Mouse (Mus musculus): ENCODE results near the gene Tdrd7. TPM values are rescaled to one million over a fixed set of nuclear protein-coding genes. Genes with fewer than 3 reads are reported as not detected.

Tdrd7 gene
- polyA plus RNA-seq, 1 experiment from 2014 or later, result 6.5 TPM

DNA sequence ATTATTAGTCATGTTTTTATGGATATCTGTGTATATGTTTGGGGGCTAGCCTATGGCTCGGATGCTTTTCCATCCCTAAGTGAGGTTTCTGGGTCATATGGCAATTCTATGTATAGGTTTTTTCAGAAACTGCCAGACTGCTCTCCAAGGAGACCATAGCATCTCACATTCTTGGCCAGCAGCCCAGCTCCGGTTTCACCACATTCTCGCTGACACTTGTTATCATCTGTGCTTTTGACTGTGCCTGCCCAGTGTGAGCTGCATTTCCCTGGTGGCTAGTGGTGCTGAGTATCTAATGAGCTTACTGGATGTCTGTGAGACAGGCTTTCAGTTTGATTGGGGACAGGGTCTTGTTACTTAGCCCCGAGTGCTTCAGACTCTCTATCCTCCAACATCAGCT lies 108.6 kb downstream of the Tdrd7 start:
- no peak overlapping the region for H3K27ac ChIP-seq
- peaks cover 74% of the 10 kb centered on the region for H3K36me3 ChIP-seq
- ATAC-seq, result no peak

DNA sequence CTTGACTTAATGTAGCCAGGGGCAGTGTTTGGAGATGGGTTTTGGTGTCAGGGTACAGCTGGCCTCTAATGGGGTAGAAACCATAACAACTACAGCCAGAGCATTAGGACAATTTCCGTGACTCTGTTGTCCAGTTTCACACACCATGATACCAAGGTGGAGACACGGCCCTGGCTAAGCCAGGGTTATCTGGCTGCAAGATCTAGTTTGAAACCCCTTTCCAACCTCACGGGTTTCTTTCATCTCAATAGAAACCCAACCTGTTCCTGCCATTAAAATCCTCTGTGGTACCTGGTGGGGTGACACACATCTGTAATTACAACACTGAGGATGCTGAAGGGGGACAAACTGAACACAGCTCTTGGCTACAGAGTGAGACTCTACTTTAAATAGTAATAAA lies 110.5 kb downstream of the Tdrd7 start:
- Histone ChIP-seq H3K4me3 (no peak overlapping the region), H3K9me3 (replicated peaks) (no peaks in the 10 kb centered on the region), H3K27me3 (replicated peaks) (no peaks in the 10 kb centered on the region), H3K9ac (no peak overlapping the region), H3K27ac (no peak overlapping the region), H3K36me3 (peaks cover 75% of the 10 kb centered on the region), H3K4me1 (peaks cover 3% of the 10 kb centered on the region; the same call in 1 of the 2 replicates), H3K4me2 (no peak overlapping the region)
- ATAC-seq, result no peak
- 73% methylated on average over 3 of the region's 3 CpGs for WGBS (ENCODE audit: insufficient replicate concordance)

More for the DNA sequence above, 108.6 kb downstream of the Tdrd7 start:
- Histone ChIP-seq H3K27me3 (replicated peaks) (no peaks in the 10 kb centered on the region), H3K4me2 (no peak overlapping the region), H3K4me3 (no peak overlapping the region), H3K4me1 (no peaks in the 10 kb centered on the region), H3K9me3 (replicated peaks) (no peaks in the 10 kb centered on the region), H3K9ac (no peak overlapping the region)
- WGBS (ENCODE audit: insufficient replicate concordance), result 73% methylated on average over 4 of the region's 4 CpGs

DNA sequence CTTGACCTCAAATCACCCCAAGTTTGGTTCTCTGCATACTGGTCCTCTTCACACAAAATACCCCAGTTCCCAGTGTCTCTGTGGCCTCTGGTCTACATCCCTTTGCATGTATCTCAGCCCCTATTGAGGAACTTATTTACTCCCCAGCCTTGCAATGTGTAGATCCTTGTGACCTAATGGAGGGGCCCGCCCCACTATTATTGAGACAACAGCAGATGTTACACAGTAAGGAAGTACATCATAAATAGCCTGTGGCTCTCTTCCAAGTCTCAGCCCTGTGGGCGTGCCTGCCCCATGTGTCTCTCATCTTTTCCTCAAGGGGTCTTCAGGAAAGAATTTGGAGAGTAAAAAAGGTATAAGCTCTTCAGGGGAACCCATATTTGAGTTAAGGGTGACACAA lies 111.8 kb downstream of the Tdrd7 start:
- no peaks in the 10 kb centered on the region for H3K9me3 ChIP-seq (replicated peaks)
- peaks cover 3% of the 10 kb centered on the region; the same call in 1 of the 2 replicates for H3K4me1 ChIP-seq
- peaks cover 74% of the 10 kb centered on the region for H3K36me3 ChIP-seq
- ATAC-seq, result no peak
- H3K4me2 ChIP-seq, result no peak overlapping the region
- no peak overlapping the region for H3K27ac ChIP-seq
- H3K9ac ChIP-seq, result no peak overlapping the region
- H3K4me3 ChIP-seq, result no peak overlapping the region
- 73% methylated on average over 2 of the region's 2 CpGs for WGBS (ENCODE audit: insufficient replicate concordance)
- H3K27me3 ChIP-seq (replicated peaks), result no peaks in the 10 kb centered on the region

DNA sequence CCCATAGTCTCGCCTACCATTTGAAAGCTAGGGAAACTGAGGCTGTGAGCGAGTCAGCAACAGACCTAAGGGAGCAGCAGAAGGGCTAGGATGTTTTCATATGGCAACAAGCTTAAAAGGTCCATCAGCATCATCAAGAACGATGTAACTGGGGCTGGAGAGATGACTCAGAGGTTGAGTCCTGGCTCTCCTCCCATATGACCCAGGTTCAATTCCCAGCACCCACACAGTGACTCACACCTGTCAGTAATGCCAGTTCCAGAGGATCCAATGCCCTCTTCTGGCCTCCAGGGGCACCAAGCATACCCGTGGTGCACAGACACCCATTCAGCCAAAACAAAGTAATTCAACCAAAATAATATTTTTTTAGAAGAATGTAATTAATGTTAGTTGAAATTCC lies 115.1 kb downstream of the Tdrd7 start:
- Histone ChIP-seq H3K27me3 (replicated peaks) (no peaks in the 10 kb centered on the region), H3K4me3 (no peak overlapping the region), H3K9ac (no peak overlapping the region), H3K9me3 (replicated peaks) (no peaks in the 10 kb centered on the region), H3K36me3 (peaks cover 85% of the 10 kb centered on the region), H3K4me2 (no peak overlapping the region), H3K27ac (no peak overlapping the region), H3K4me1 (peaks cover 3% of the 10 kb centered on the region; the same call in 1 of the 2 replicates)
- 80% methylated on average over 4 of the region's 4 CpGs for WGBS (ENCODE audit: insufficient replicate concordance)
- ATAC-seq, result no peak

DNA sequence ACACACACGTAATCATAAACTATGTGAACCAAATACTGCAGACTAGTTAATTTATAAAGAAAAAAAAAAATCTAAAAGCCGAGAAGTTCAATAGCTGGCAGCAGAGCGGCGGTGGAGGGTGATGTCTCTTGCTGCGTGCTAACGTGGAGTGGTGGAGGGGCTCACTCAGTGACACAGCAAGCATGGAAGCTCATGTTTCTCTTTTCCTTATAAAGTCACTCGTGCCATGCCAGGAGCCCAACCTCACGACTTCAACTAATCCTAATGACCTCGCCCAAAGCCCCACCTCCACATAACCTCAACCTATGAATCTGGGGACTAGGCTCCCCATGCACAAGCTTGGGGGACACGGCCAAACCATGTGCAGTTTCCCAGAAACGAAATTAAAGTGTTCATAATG lies 117.4 kb downstream of the Tdrd7 start:
- Histone ChIP-seq H3K4me1 (peaks cover 4% of the 10 kb centered on the region; the same call in 1 of the 2 replicates), H3K27me3 (replicated peaks) (no peaks in the 10 kb centered on the region), H3K36me3 (peaks cover 97% of the 10 kb centered on the region), H3K9me3 (replicated peaks) (no peaks in the 10 kb centered on the region), H3K9ac (no peak overlapping the region), H3K4me2 (no peak overlapping the region), H3K27ac (no peak overlapping the region), H3K4me3 (no peak overlapping the region)
- no peak for ATAC-seq
- WGBS (ENCODE audit: insufficient replicate concordance), result 76% methylated on average over 11 of the region's 11 CpGs

Other genes with a start within 250 kb of the Tdrd7 start
- 29.0 and 30.8 TPM in 2 replicates for gene Aldh1b1, start 166.3 kb upstream of the Tdrd7 start, polyA plus RNA-seq (2016; fragmentation: Nextera tagmentation; extraction: Ambion mirVana)
- not detected in 2 replicates for gene Igfbpl1, start 138.4 kb upstream of the Tdrd7 start, polyA plus RNA-seq (2016; fragmentation: Nextera tagmentation; extraction: Ambion mirVana)
- gene Stra6l, start 116.7 kb upstream of the Tdrd7 start, polyA plus RNA-seq (2016; fragmentation: Nextera tagmentation; extraction: Ambion mirVana), result 2.5 and 3.0 TPM in 2 replicates
- 0.12 and 0.13 TPM in 2 replicates for gene Ccdc180, start 75.0 kb upstream of the Tdrd7 start, polyA plus RNA-seq (2016; fragmentation: Nextera tagmentation; extraction: Ambion mirVana)
- 45.3 and 46.4 TPM in 2 replicates for gene Tmod1, start 73.6 kb downstream of the Tdrd7 start, polyA plus RNA-seq (2016; fragmentation: Nextera tagmentation; extraction: Ambion mirVana)
- 66.9 and 68.0 TPM in 2 replicates for gene Ncbp1, start 173.3 kb downstream of the Tdrd7 start, polyA plus RNA-seq (2016; fragmentation: Nextera tagmentation; extraction: Ambion mirVana)
- gene Tstd2, start 173.4 kb downstream of the Tdrd7 start, polyA plus RNA-seq (2016; fragmentation: Nextera tagmentation; extraction: Ambion mirVana), result 23.3 and 23.9 TPM in 2 replicates
- 11.1 and 12.3 TPM in 2 replicates for gene Xpa, start 231.0 kb downstream of the Tdrd7 start, polyA plus RNA-seq (2016; fragmentation: Nextera tagmentation; extraction: Ambion mirVana)